Mouse (Mus musculus): ENCODE results near the gene Tshr.
"Not testable (repeated sequence)": the region's sequence is repeated elsewhere in the genome, so short reads cannot be mapped to it uniquely, and the experiment has no call there.

Gene Tshr

GRCm38 (mm10) chr12:91384281-91385017, at the start of gene Tshr, which contains the start of gene Cep128:
Gene Tshr (plus strand): TSS chr12:91384563.
Gene Cep128 (minus strand): TSS chr12:91384409.
- DNase-seq (ENCODE audit: low spot score in 2 of 2), result peak; percentile 83 to 87

GRCm38 (mm10) chr12:91338656-91339055, 45.7 kb upstream of the Tshr start:
- DNase-seq (ENCODE audit: low spot score in 2 of 2), result not testable (repeated sequence)

- DNase-seq (ENCODE audit: low spot score in 2 of 2), result no peak
Measured at GRCm38 (mm10) chr12:91353783-91354182, 30.6 kb upstream of the Tshr start.

GRCm38 (mm10) chr12:91369173-91369572, 15.2 kb upstream of the Tshr start:
- no peak for DNase-seq (ENCODE audit: low spot score in 2 of 2)

- peak in 1 of 2 experiments; percentile 3 for DNase-seq (ENCODE audit: low spot score in 2 of 2)
Measured at GRCm38 (mm10) chr12:91383516-91384264, 673 bp upstream of the Tshr start.

- DNase-seq (ENCODE audit: low spot score in 2 of 2), result peak in 1 of 2 experiments; percentile 28
Measured at GRCm38 (mm10) chr12:91400232-91401048, 16.1 kb downstream of the Tshr start.

- no peak for DNase-seq (ENCODE audit: low spot score in 2 of 2)
Measured at GRCm38 (mm10) chr12:91401049-91401352, 16.6 kb downstream of the Tshr start.

- DNase-seq (ENCODE audit: low spot score in 2 of 2), result no peak
Measured at GRCm38 (mm10) chr12:91410306-91410705, 25.9 kb downstream of the Tshr start.

GRCm38 (mm10) chr12:91412461-91413182, 28.3 kb downstream of the Tshr start:
- no peak for DNase-seq (ENCODE audit: low spot score in 2 of 2)

- DNase-seq (ENCODE audit: low spot score in 2 of 2), result no peak
Measured at GRCm38 (mm10) chr12:91415112-91415511, 30.7 kb downstream of the Tshr start.

- DNase-seq (ENCODE audit: low spot score in 2 of 2), result no peak
Measured at GRCm38 (mm10) chr12:91416828-91417227, 32.5 kb downstream of the Tshr start.

GRCm38 (mm10) chr12:91418791-91419190, 34.4 kb downstream of the Tshr start:
- DNase-seq (ENCODE audit: low spot score in 2 of 2), result peak; percentile 21 to 41

- no peak for DNase-seq (ENCODE audit: low spot score in 2 of 2)
Measured at GRCm38 (mm10) chr12:91421272-91421671, 36.9 kb downstream of the Tshr start.

- no peak for DNase-seq (ENCODE audit: low spot score in 2 of 2)
Measured at GRCm38 (mm10) chr12:91423125-91423820, 38.9 kb downstream of the Tshr start.

GRCm38 (mm10) chr12:91426499-91426898, 42.1 kb downstream of the Tshr start:
- DNase-seq (ENCODE audit: low spot score in 2 of 2), result no peak

- DNase-seq (ENCODE audit: low spot score in 2 of 2), result no peak
Measured at GRCm38 (mm10) chr12:91427129-91427528, 42.8 kb downstream of the Tshr start.

GRCm38 (mm10) chr12:91482195-91482733, 97.9 kb downstream of the Tshr start:
- DNase-seq (ENCODE audit: low spot score in 2 of 2), result no peak

- no peak for DNase-seq (ENCODE audit: low spot score in 2 of 2)
Measured at GRCm38 (mm10) chr12:91486342-91486741, 102.0 kb downstream of the Tshr start.

- no peak for DNase-seq (ENCODE audit: low spot score in 2 of 2)
Measured at GRCm38 (mm10) chr12:91488406-91488805, 104.0 kb downstream of the Tshr start.

- DNase-seq (ENCODE audit: low spot score in 2 of 2), result no peak
Measured at GRCm38 (mm10) chr12:91495497-91496225, 111.3 kb downstream of the Tshr start.
